Mouse (Mus musculus) liver, embryonic 14.5 days (tissue): Measurements from ENCODE around the gene Fgfr2. TPM values are rescaled to one million over a fixed set of nuclear protein-coding genes. Genes with fewer than 3 reads are reported as not detected.

ENCODE experiments used
- ATAC-seq: fragments of 200-750 bp; cut with Nextera tagmentation; 2 replicates; pipeline ENCODE4 v1.8.0; 2017; ENCODE audit warnings: moderate number of reproducible peaks, mild to moderate bottlenecking, moderate library complexity; ENCODE audit not compliant: insufficient read depth
- DNase-seq, 3 experiments: peaks; one replicate each; pipeline ENCODE4 v3.0.0-alpha.2; 2012 to 2013; ENCODE audit warnings: low read depth in 3 of 3, low spot score in 3 of 3
- H3K27ac ChIP-seq: fragments of 300-500 bp; sonication (generic); 2 replicates; pipeline ENCODE4 v1.5.1; 2014; ENCODE audit warnings: moderate library complexity, mild to moderate bottlenecking, control low read depth, inconsistent platforms
- H3K27me3 ChIP-seq: fragments of 300-500 bp; sonication (generic); 2 replicates; pipeline ENCODE4 v1.6.1; 2014; ENCODE audit warnings: mild to moderate bottlenecking, low read length, moderate library complexity; ENCODE audit not compliant: control insufficient read depth, insufficient read depth
- H3K36me3 ChIP-seq: fragments of 300-500 bp; sonication (generic); replicated peaks from 2 replicates; pipeline ENCODE4 v1.6.1; 2014; ENCODE audit warnings: low read depth; ENCODE audit not compliant: control insufficient read depth, insufficient read depth
- H3K4me1 ChIP-seq, 2 experiments: fragments of 200-500 bp in 1 of 2; fragments of 300-500 bp in 1 of 2; sonication (generic) in 1 of 2; replicated peaks; 2 replicates each; pipeline ENCODE4 v1.6.1; 2012 to 2014; ENCODE audit warnings: antibody characterized with exemption in 1 of 2, inconsistent platforms in 1 of 2, low read length in 1 of 2; ENCODE audit not compliant: control insufficient read depth in 2 of 2, insufficient read depth in 2 of 2
- H3K4me2 ChIP-seq: fragments of 300-500 bp; sonication (generic); 2 replicates; pipeline ENCODE4 v1.6.1; 2014; ENCODE audit warnings: low read depth, mild to moderate bottlenecking, control low read depth, moderate library complexity
- H3K4me3 ChIP-seq, 2 experiments: fragments of 200-500 bp in 1 of 2; fragments of 300-500 bp in 1 of 2; sonication (generic) in 1 of 2; 2 replicates each; pipeline ENCODE4 v1.5.1; 2012 to 2014; ENCODE audit warnings: low read depth in 2 of 2, low read length in 2 of 2, mild to moderate bottlenecking in 2 of 2, control low read depth in 1 of 2, inconsistent platforms in 1 of 2, moderate library complexity in 1 of 2; ENCODE audit not compliant: insufficient read depth in 1 of 2
- H3K9ac ChIP-seq: fragments of 300-500 bp; sonication (generic); replicated peaks from 2 replicates; pipeline ENCODE4 v1.6.1; 2014; ENCODE audit warnings: mild to moderate bottlenecking, control low read depth, moderate library complexity
- H3K9me3 ChIP-seq: fragments of 300-500 bp; sonication (generic); 2 replicates; pipeline ENCODE4 v1.6.1; 2016; ENCODE audit warnings: low read length, mixed read lengths; ENCODE audit not compliant: control insufficient read depth
- CTCF ChIP-seq: IDR thresholded peaks from 2 replicates; pipeline ENCODE4 v1.5.1; 2016; ENCODE audit warnings: antibody characterized with exemption, low read depth, control low read depth
- EP300 ChIP-seq: IDR thresholded peaks from 2 replicates; pipeline ENCODE4 v1.6.1; 2016; ENCODE audit warnings: antibody characterized with exemption, low read depth
- WGBS: fragments of 180-500 bp; shearing (Covaris S2); extraction: QIAGEN DNeasy Blood & Tissue Kit; methylation state at CpG from one replicate; pipeline ENCODE4 v1.1.7; 2014; ENCODE audit not compliant: insufficient replicate concordance; 5-methylcytosine and 5-hydroxymethylcytosine counted together
- polyA plus RNA-seq, 2 experiments: library from polyadenylated mRNA; depleted of rRNA in 1 of 2; stranded (reverse) in 1 of 2; unstranded in 1 of 2; fragments of >200 nt; fragmentation: Nextera tagmentation in 1 of 2; extraction: Ambion mirVana in 1 of 2; gene quantifications; 2 replicates each; pipeline versions ENCODE4 v1.2.1 to v1.2.3; 2012 to 2014

The Fgfr2 gene
- polyA plus RNA-seq, 2 experiments, result 7.9 to 8.8 TPM

DNA sequence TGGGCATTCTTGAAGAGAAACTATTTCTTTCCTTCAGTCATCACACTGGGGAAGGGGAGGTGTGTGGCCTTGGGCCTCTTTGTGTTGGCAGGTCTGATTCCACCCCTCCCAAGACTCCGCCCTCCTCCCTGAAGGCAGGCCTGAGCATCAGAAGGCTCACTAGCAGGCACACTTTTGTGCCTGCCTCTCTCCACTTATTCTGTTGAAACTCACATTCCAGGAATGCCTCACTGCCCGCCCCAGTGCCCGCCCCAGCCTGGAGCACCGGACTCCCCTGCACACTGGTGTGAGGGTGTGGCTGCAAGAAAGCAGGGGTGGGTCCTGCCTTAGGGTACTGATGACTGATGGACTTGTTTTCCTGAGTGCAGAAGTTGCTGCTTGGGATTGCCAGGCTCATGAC lies 2140.8 kb downstream of the Fgfr2 start:
- DNase-seq, result no peak

DNA sequence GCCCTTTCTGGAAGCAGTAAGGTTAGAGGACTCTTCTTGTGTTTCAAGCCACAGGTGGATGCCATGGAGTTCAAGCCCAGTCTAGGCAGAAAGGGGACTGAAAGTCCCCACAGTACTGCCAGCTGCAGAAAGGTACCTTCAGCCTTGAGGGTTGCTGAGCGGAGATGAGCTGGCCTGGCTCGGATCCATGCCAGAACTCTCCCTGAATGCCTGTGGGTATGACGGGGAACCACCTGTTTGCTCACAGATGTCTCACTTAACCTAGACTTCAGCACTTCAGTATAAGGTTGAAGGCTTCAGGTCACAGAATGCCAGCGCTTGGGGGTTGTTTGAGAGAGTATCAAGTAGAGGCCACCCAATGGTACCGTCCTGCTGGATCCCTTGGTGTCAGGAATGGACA lies 2143.0 kb downstream of the Fgfr2 start:
- no peak for TF ChIP-seq CTCF
- TF ChIP-seq EP300, result no peak
- WGBS, result 67% methylated on average over 5 of the region's 5 CpGs
- DNase-seq, result no peak
- Histone ChIP-seq H3K4me3 (no peak overlapping the region), H3K4me2 (no peak overlapping the region), H3K9me3 (no peaks in the 10 kb centered on the region), H3K27ac (no peak overlapping the region), H3K36me3 (no peaks in the 10 kb centered on the region), H3K9ac (no peak overlapping the region), H3K4me1 (no peaks in the 10 kb centered on the region), H3K27me3 (no peaks in the 10 kb centered on the region)
- ATAC-seq, result no peak

More for the DNA sequence above, 2140.8 kb downstream of the Fgfr2 start:
- WGBS, result 52% methylated on average over 4 of the region's 4 CpGs
- Histone ChIP-seq H3K4me3 (no peak overlapping the region), H3K9ac (no peak overlapping the region), H3K27ac (no peak overlapping the region), H3K27me3 (no peaks in the 10 kb centered on the region), H3K36me3 (no peaks in the 10 kb centered on the region), H3K9me3 (no peaks in the 10 kb centered on the region), H3K4me2 (no peak overlapping the region), H3K4me1 (no peaks in the 10 kb centered on the region)
- no peak for ATAC-seq
- TF ChIP-seq CTCF (no peak), EP300 (no peak)

DNA sequence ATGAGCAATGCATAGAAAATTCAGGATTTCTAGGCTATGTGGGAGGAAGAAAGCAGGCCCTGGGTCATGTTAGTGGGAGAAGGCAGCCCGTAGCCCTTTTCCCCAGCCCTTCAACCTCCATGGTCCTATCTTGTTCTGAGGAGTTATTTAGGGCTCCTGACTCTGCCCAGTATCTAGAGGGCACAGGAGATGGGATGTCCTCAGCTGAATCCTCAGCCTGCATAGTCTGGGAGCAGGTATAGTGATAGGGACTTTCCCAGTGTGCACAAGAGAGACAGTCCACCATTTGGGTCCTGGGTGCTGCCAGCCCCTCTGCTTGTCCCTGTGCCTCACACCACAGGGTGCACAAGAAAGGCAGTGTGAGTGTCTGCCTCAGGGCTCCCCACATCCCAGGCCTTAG lies 2144.6 kb downstream of the Fgfr2 start:
- WGBS, result 53% methylated on average over 1 of the region's 1 CpGs
- TF ChIP-seq EP300, result no peak
- no peak for TF ChIP-seq CTCF

DNA sequence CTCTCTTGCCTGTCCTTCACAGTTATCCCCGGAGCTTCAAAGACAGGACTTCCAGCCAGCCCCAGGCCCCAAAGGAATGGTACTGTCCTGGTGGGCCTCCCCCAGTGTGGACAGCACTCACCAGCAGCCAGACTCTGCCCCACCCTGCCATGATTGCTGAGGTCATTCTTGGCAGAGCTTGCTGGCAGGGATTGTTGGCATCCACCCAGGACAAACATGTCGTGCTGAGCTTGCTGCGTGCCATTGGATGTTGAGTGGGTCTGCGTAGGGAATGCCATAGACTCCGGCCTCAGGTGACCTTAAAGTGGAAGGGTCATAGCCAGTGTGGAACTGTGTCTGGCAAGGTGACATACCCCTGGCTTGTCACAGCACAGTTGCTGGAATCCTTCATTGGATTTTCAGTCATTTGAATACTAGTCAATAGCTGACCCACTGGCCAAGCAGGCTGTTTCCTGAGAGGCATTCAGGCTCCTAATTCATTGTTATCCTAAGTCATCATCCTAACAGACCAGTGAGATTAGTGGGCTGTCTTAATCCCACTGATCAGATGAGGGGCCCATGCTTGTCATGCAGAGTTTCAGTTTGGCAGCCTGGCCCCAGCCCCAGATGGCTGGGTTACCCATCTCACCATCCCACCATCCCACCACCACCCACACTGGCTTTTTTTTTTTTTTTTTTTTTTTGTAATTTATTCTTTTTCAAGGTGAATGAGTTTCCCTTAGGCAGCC lies 2145.2 kb downstream of the Fgfr2 start:
- H3K9ac ChIP-seq, result no peak overlapping the region
- no peak for DNase-seq
- WGBS, result 71% methylated on average over 5 of the region's 5 CpGs

More for the DNA sequence above, 2144.6 kb downstream of the Fgfr2 start:
- DNase-seq, result no peak
- no peak for ATAC-seq
- Histone ChIP-seq H3K4me3 (no peak overlapping the region), H3K27me3 (no peaks in the 10 kb centered on the region), H3K27ac (no peak overlapping the region), H3K9ac (no peak overlapping the region), H3K9me3 (no peaks in the 10 kb centered on the region), H3K4me2 (no peak overlapping the region), H3K36me3 (no peaks in the 10 kb centered on the region), H3K4me1 (no peaks in the 10 kb centered on the region)

DNA sequence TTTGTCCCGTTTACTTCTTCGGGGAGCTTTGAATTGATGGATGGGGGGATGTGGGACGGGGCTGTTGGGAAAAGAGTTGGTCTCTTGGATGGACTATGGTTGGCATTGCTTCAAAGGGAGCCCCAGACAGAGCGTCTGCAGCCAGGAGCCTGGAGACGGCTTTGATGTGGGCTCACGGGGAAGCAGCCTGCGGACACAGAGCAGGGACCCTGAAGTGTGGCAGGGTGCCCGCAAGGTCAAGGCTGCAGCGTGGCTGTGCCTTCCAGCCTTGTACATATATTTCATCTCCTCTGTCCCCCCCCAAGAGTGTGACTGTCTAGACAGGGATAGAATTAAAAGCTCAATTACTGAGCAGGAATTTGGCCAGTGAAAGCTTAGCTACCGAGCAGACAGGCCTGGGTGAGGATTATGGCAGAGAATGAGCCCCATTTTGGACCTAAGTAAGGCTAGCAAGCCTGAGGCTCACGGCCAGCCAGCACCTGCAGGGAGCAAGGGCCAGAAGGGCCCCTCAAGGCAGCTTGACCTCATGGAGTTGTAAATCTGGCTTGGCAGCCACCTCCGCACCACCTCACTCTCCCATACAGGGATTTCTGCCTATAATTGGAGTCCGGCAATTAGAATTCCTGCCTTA lies 2146.7 kb downstream of the Fgfr2 start:
- no peak for TF ChIP-seq EP300
- no peak for TF ChIP-seq CTCF
- DNase-seq, result no peak
- Histone ChIP-seq H3K4me3 (no peak overlapping the region), H3K4me1 (no peaks in the 10 kb centered on the region), H3K27me3 (no peaks in the 10 kb centered on the region), H3K36me3 (no peaks in the 10 kb centered on the region), H3K9me3 (no peaks in the 10 kb centered on the region), H3K9ac (no peak overlapping the region), H3K27ac (no peak overlapping the region), H3K4me2 (no peak overlapping the region)
- WGBS, result 52% methylated on average over 13 of the region's 13 CpGs
- no peak for ATAC-seq

More for the DNA sequence above, 2145.2 kb downstream of the Fgfr2 start:
- H3K27me3 ChIP-seq, result no peaks in the 10 kb centered on the region
- no peak for TF ChIP-seq CTCF
- TF ChIP-seq EP300, result no peak
- no peaks in the 10 kb centered on the region for H3K36me3 ChIP-seq
- no peaks in the 10 kb centered on the region for H3K4me1 ChIP-seq
- H3K27ac ChIP-seq, result no peak overlapping the region
- no peak for ATAC-seq
- no peaks in the 10 kb centered on the region for H3K9me3 ChIP-seq
- no peak overlapping the region for H3K4me3 ChIP-seq
- no peak overlapping the region for H3K4me2 ChIP-seq
